Mouse (Mus musculus): ENCODE data around the gene Plod3. TPM values are rescaled to one million over a fixed set of nuclear protein-coding genes. Genes with fewer than 3 reads are reported as not detected.
A peak's percentile ranks its signal among the peaks of the same experiment; 100 is the strongest.

Plod3 gene
- total and polyA plus RNA-seq, 2 experiments from 2014 or later: 21.7 to 55.2 TPM

GRCm38 (mm10) chr5:136962966-136963540 lies 23.8 kb upstream of the Plod3 start:
- WGBS: 72% methylated on average over 8 of the region's 8 CpGs

DNA sequence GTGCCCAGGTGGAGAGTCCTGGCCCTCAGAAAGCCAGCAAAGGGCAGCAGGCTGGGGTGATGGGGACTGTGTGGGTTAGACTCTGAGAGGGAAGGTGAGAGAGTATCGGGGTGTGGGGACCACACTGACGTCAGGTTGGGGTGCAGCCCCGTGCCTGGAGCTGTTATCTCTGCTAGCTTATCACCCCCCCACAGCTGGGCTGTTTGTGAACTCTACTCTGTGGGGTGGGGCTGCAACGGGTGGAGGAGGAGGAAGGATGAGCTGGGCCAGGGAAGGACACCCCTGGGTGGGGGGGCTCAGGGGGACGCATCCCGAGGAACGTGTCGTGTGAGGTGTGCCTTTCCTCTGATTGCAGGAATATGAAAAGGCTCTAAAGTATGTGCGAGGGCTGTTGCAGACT lies 21.6 kb upstream of the Plod3 start:
- H3K4me3 ChIP-seq (ENCODE audit: low read depth, low read length): no peak overlapping the region
- 94% methylated on average over 9 of the region's 9 CpGs for WGBS
- H3K4me2 ChIP-seq (ENCODE audit: low read depth): no peak overlapping the region
- H3K36me3 ChIP-seq (ENCODE audit: insufficient read depth): peaks cover 48% of the 10 kb centered on the region
- no peak overlapping the region for H3K9ac ChIP-seq
- H3K9me3 ChIP-seq (ENCODE audit: low read length): no peaks in the 10 kb centered on the region
- peaks cover 8% of the 10 kb centered on the region; the same call in 1 of the 2 replicates for H3K4me1 ChIP-seq (ENCODE audit: insufficient read depth)
- ATAC-seq (no peak), DNase-seq (no peak)
- H3K27ac ChIP-seq (ENCODE audit: low read depth, low read length): no peak overlapping the region
- no peaks in the 10 kb centered on the region for H3K27me3 ChIP-seq (ENCODE audit: insufficient read depth, low read length)
- TF ChIP-seq CTCF (IDR thresholded peaks at IDR 0.05; ENCODE audit: low read depth): no peak

More at GRCm38 (mm10) chr5:136962966-136963540, 23.8 kb upstream of the Plod3 start:
- Histone ChIP-seq H3K4me1 (ENCODE audit: insufficient read depth) (peaks cover 8% of the 10 kb centered on the region; the same call in 1 of the 2 replicates), H3K9ac (peak overlapping the region; percentile 72), H3K9me3 (ENCODE audit: low read length) (no peaks in the 10 kb centered on the region), H3K36me3 (ENCODE audit: insufficient read depth) (peaks cover 45% of the 10 kb centered on the region), H3K27me3 (ENCODE audit: insufficient read depth, low read length) (no peaks in the 10 kb centered on the region), H3K27ac (ENCODE audit: low read depth, low read length) (peak overlapping the region; percentile 90; the same call in 1 of the 2 replicates), H3K4me2 (ENCODE audit: low read depth) (peak overlapping the region; percentile 80), H3K4me3 (ENCODE audit: low read depth, low read length) (peak overlapping the region; percentile 70)
- DNase-seq: no peak
- no peak for TF ChIP-seq CTCF (IDR thresholded peaks at IDR 0.05; ENCODE audit: low read depth)
- no peak for ATAC-seq

DNA sequence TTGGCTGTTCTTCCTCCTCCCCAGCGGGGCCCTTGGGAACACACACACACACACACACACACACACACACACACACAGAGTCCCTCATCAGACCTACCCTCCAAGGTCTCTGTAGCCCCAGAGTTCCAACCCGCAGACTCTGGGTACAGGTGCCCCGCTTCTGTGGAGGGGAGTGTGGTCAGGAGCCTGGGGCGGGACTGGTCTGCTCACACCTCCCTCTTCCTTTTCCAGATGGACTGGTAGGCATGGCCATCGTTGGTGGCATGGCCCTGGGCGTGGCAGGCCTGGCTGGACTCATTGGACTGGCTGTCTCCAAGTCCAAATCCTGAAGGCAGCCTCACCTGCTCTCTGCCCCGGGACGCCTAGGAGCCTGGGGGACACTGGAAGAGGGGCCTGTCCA lies 21.1 kb upstream of the Plod3 start:
- no peak for TF ChIP-seq CTCF (IDR thresholded peaks at IDR 0.05; ENCODE audit: low read depth)
- H3K4me2 ChIP-seq (ENCODE audit: low read depth): no peak overlapping the region
- WGBS: 91% methylated on average over 8 of the region's 8 CpGs
- peaks cover 48% of the 10 kb centered on the region for H3K36me3 ChIP-seq (ENCODE audit: insufficient read depth)
- H3K27ac ChIP-seq (ENCODE audit: low read depth, low read length): no peak overlapping the region
- no peak for DNase-seq
- ATAC-seq: no peak
- H3K9ac ChIP-seq: no peak overlapping the region
- no peaks in the 10 kb centered on the region for H3K27me3 ChIP-seq (ENCODE audit: insufficient read depth, low read length)
- H3K4me3 ChIP-seq (ENCODE audit: low read depth, low read length): no peak overlapping the region
- peaks cover 8% of the 10 kb centered on the region; the same call in 1 of the 2 replicates for H3K4me1 ChIP-seq (ENCODE audit: insufficient read depth)
- H3K9me3 ChIP-seq (ENCODE audit: low read length): no peaks in the 10 kb centered on the region

- DNase-seq: no peak
- no peaks in the 10 kb centered on the region for H3K27me3 ChIP-seq (ENCODE audit: insufficient read depth, low read length)
- H3K4me3 ChIP-seq (ENCODE audit: low read depth, low read length): no peak within 1 kb of the TSS
- no peak within 1 kb of the TSS for H3K27ac ChIP-seq (ENCODE audit: low read depth, low read length)
- peaks cover 48% of the 10 kb centered on the region for H3K36me3 ChIP-seq (ENCODE audit: insufficient read depth)
- H3K4me2 ChIP-seq (ENCODE audit: low read depth): no peak within 1 kb of the TSS
- H3K9ac ChIP-seq: no peak within 1 kb of the TSS
- H3K4me1 ChIP-seq (ENCODE audit: insufficient read depth): peaks cover 6% of the 10 kb centered on the region; the same call in 1 of the 2 replicates
- no peak for TF ChIP-seq CTCF (IDR thresholded peaks at IDR 0.05; ENCODE audit: low read depth)
- no peak for ATAC-seq
- H3K9me3 ChIP-seq (ENCODE audit: low read length): no peaks in the 10 kb centered on the region
- WGBS: 83% methylated on average over 6 of the region's 6 CpGs
These were observed 20.5 kb upstream of the Plod3 start, which contains the start of gene Cldn15 for GRCm38 (mm10) chr5:136966331-136966730. Gene Cldn15, plus strand, starts transcription at chr5:136966616.

DNA sequence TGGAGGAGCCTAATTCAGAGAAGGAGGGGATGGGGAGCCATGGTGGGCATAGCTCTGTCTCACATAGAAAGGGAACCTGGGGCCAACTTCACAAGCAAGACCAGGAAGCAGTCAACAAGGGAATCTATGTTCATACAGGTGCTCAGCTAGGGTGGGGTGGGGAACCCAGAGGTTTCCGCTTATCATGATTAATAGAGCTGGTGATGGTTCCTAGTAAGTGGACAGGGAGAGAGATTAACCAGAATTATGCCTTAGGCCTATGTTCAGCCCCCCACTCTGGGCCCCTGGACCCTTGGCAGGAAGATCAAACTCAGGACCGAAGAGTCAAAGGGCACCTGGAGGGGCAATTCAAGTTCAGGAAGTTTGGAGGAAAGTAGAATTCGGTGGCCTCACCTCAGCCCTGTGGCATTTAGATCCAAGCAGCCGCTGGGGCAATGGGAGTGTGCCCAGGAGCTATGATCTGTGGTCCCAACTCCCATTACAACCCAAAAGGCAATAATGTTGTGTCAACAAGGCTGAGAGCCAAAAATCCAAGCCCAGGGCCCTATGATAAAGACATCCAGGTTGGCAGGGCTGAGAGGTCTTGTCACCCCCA lies 19.9 kb upstream of the Plod3 start:
- ATAC-seq (no peak), DNase-seq (no peak)
- Histone ChIP-seq H3K4me2 (ENCODE audit: low read depth) (no peak overlapping the region), H3K27me3 (ENCODE audit: insufficient read depth, low read length) (no peaks in the 10 kb centered on the region), H3K36me3 (ENCODE audit: insufficient read depth) (peaks cover 48% of the 10 kb centered on the region), H3K9ac (no peak overlapping the region), H3K4me3 (ENCODE audit: low read depth, low read length) (no peak overlapping the region), H3K9me3 (ENCODE audit: low read length) (no peaks in the 10 kb centered on the region), H3K27ac (ENCODE audit: low read depth, low read length) (no peak overlapping the region), H3K4me1 (ENCODE audit: insufficient read depth) (0 out of 2 replicates have a peak, but pooled peaks cover 4% of the 10 kb centered on the region)
- WGBS: 95% methylated on average over 4 of the region's 4 CpGs
- TF ChIP-seq CTCF (IDR thresholded peaks at IDR 0.05; ENCODE audit: low read depth): no peak

GRCm38 (mm10) chr5:136967592-136967991 lies 19.2 kb upstream of the Plod3 start:
- ATAC-seq (no peak), DNase-seq (no peak)
- 73% methylated on average over 10 of the region's 10 CpGs for WGBS
- Histone ChIP-seq H3K36me3 (ENCODE audit: insufficient read depth) (peaks cover 48% of the 10 kb centered on the region), H3K4me1 (ENCODE audit: insufficient read depth) (0 out of 2 replicates have a peak, but pooled peaks cover 4% of the 10 kb centered on the region), H3K27me3 (ENCODE audit: insufficient read depth, low read length) (no peaks in the 10 kb centered on the region), H3K4me3 (ENCODE audit: low read depth, low read length) (no peak overlapping the region), H3K9ac (no peak overlapping the region), H3K27ac (ENCODE audit: low read depth, low read length) (no peak overlapping the region), H3K9me3 (ENCODE audit: low read length) (no peaks in the 10 kb centered on the region), H3K4me2 (ENCODE audit: low read depth) (no peak overlapping the region)
- TF ChIP-seq CTCF (IDR thresholded peaks at IDR 0.05; ENCODE audit: low read depth): no peak

DNA sequence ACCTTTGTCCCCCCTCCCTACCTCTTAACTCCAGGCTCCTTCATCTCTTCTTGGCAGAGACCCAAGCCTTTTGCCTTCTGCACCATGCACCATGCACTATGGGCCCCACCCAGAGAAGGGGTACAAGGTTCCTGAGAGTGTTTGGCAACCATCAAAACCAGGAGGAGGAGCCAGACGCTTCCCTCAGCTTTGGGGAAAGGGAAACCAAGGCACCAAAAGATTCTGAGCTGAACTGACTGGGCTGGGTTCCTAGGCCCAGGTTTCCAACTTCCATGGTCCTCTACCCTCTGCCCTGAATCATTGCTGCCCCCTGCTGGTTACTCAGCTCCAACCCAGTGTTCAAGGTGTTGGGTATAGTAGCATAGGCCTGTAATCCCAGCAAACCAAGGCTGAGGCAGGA lies 16.1 kb upstream of the Plod3 start:
- Histone ChIP-seq H3K27me3 (ENCODE audit: insufficient read depth, low read length) (no peaks in the 10 kb centered on the region), H3K4me1 (ENCODE audit: insufficient read depth) (no peaks in the 10 kb centered on the region), H3K4me2 (ENCODE audit: low read depth) (no peak overlapping the region), H3K27ac (ENCODE audit: low read depth, low read length) (no peak overlapping the region), H3K9ac (no peak overlapping the region), H3K36me3 (ENCODE audit: insufficient read depth) (peaks cover 20% of the 10 kb centered on the region), H3K9me3 (ENCODE audit: low read length) (no peaks in the 10 kb centered on the region), H3K4me3 (ENCODE audit: low read depth, low read length) (no peak overlapping the region)
- no peak for ATAC-seq
- DNase-seq: no peak
- peak; percentile 57 for TF ChIP-seq CTCF (IDR thresholded peaks at IDR 0.05; ENCODE audit: low read depth)
- 60% methylated on average over 1 of the region's 1 CpGs for WGBS
